Mouse (Mus musculus): Measurements from ENCODE around the gene Pidd1.

GRCm38 (mm10) chr7:141484186-141485120 lies 40.6 kb upstream of the Pidd1 start:
- no peak for TF ChIP-seq POLR2A (IDR thresholded peaks at IDR 0.05; ENCODE audit: insufficient read depth, low read length)
- no peak for TF ChIP-seq CTCF (IDR thresholded peaks at IDR 0.05; ENCODE audit: low read depth, low read length)
